Mouse (Mus musculus) megakaryocyte-erythroid progenitor cell, adult 5-6 weeks (primary cell): ENCODE data around the gene Lrrc23. TPM values are rescaled to one million over a fixed set of nuclear protein-coding genes. Genes with fewer than 3 reads are reported as not detected.

Experiments used
- ATAC-seq: replicated peaks from 2 replicates; pipeline ENCODE4 v1.8.0; 2016; ENCODE audit warnings: mild to moderate bottlenecking, inconsistent platforms; ENCODE audit not compliant: severe bottlenecking, poor library complexity, low FRiP score, low TSS enrichment
- total RNA-seq, 2 experiments: library from RNA; stranded (forward) in 1 of 2; stranded (reverse) in 1 of 2; fragments of 200-1000, 215-1000 nt in 1 of 2; fragments of >200 nt in 1 of 2; fragmentation: Nextera tagmentation in 1 of 2; gene quantifications; 2 replicates each; pipeline ENCODE4 v1.2.3; 2014 to 2017

Lrrc23 gene
- total RNA-seq, 2 experiments from 2014 or later, result not detected

- ATAC-seq, result no peak
Measured at GRCm38 (mm10) chr6:124746654-124747632, 32.6 kb downstream of the Lrrc23 start.

- no peak for ATAC-seq
Measured at GRCm38 (mm10) chr6:124746296-124746605, 33.3 kb downstream of the Lrrc23 start.

GRCm38 (mm10) chr6:124745490-124746295, 33.8 kb downstream of the Lrrc23 start:
- peak; percentile 55 for ATAC-seq

- no peak for ATAC-seq
Measured at GRCm38 (mm10) chr6:124744755-124745321, 34.7 kb downstream of the Lrrc23 start.

- no peak for ATAC-seq
Measured at GRCm38 (mm10) chr6:124743647-124744046, 35.9 kb downstream of the Lrrc23 start.

GRCm38 (mm10) chr6:124742839-124743514, 36.5 kb downstream of the Lrrc23 start:
- ATAC-seq, result no peak

GRCm38 (mm10) chr6:124741842-124742241, 37.7 kb downstream of the Lrrc23 start:
- ATAC-seq, result no peak

- ATAC-seq, result peak; percentile 79
Measured at GRCm38 (mm10) chr6:124740888-124741761, 38.4 kb downstream of the Lrrc23 start, which contains the start of gene Grcc10. TSS of gene Grcc10 (minus strand) at chr6:124741374.

GRCm38 (mm10) chr6:124740211-124740887, 39.2 kb downstream of the Lrrc23 start:
- ATAC-seq, result peak; percentile 8

- ATAC-seq, result no peak
Measured at GRCm38 (mm10) chr6:124739231-124739796, 40.2 kb downstream of the Lrrc23 start.

GRCm38 (mm10) chr6:124738511-124739023, 41.0 kb downstream of the Lrrc23 start, which contains the start of gene Ptpn6:
TSS of gene Ptpn6 (minus strand) at chr6:124738714.
- ATAC-seq, result no peak

GRCm38 (mm10) chr6:124737040-124737439, 42.5 kb downstream of the Lrrc23 start:
- no peak for ATAC-seq

- ATAC-seq, result no peak
Measured at GRCm38 (mm10) chr6:124734417-124734816, 45.1 kb downstream of the Lrrc23 start.

- ATAC-seq, result peak; percentile 83
Measured at GRCm38 (mm10) chr6:124732476-124733370, 46.8 kb downstream of the Lrrc23 start.

- no peak for ATAC-seq
Measured at GRCm38 (mm10) chr6:124731038-124731437, 48.5 kb downstream of the Lrrc23 start.
